Mouse (Mus musculus): ENCODE results near the gene Art3. TPM values are rescaled to one million over a fixed set of nuclear protein-coding genes. Genes with fewer than 3 reads are reported as not detected.

Gene Art3
- polyA plus RNA-seq, 1 experiment from 2014 or later = 65.5 TPM

DNA sequence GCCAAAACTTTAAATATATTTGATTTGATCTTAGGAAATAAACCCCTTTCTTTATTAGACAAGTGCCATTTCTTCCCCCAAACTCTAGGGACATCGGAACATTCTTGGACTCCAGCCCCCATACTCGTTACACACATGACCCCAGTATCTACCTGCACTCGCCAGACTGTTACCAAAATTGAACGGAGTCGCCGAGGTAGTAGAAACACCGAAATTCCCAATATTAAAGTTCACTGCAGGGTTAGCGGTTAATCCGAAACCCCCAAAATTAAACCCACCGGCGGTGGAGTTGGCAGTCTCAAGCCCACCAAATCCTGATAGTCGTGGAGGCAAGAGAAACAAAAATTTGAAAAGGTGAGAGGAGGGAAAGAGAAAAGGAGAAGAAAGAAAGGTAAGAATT, 102.4 kb downstream of the Art3 start:
- H3K27ac ChIP-seq = peak overlapping the region; percentile 91; the same call in 1 of the 2 replicates
- under 1% methylated on average over 12 of the region's 12 CpGs for WGBS

DNA sequence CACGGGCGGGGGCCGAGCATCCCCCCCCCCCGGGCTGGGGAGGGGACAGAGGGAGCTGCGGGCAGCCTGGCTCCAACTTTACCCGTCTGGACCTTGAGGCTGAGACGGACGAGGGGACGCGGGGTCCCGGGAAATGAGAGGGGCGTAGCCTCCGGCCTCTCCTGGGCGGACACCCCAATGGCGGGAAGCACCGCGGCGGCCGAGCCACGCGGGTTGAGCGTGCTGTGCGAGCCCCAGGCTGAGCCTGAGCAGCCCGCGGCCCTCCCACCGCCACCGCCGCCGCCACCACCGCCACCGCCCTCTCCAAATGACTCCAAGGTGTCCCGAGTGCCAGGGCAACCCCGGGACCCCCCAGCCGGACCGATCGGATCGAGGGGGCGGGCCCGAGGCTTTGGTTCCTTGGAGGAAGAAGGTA, 103.0 kb downstream of the Art3 start:
- Histone ChIP-seq H3K27me3 (no peaks in the 10 kb centered on the region), H3K27ac (peak overlapping the region; percentile 91), H3K36me3 (peaks cover 3% of the 10 kb centered on the region; the same call in 1 of the 2 replicates), H3K4me3 (peak overlapping the region; percentile 98), H3K4me1 (replicated peaks) (peaks cover 15% of the 10 kb centered on the region), H3K9me3 (replicated peaks) (no peaks in the 10 kb centered on the region), H3K9ac (peak overlapping the region; percentile 97), H3K4me2 (peak overlapping the region; percentile 85)
- ATAC-seq (replicated peaks; ENCODE audit: insufficient number of reproducible peaks, insufficient read depth, low FRiP score, low read depth) = peak; percentile 65
- 0% methylated on average over 39 of the region's 39 CpGs for WGBS

More for the DNA sequence above, 102.4 kb downstream of the Art3 start:
- Histone ChIP-seq H3K36me3 (peaks cover 5% of the 10 kb centered on the region; the same call in 1 of the 2 replicates), H3K4me2 (peak overlapping the region; percentile 85), H3K4me3 (peak overlapping the region; percentile 98), H3K9me3 (replicated peaks) (no peaks in the 10 kb centered on the region), H3K4me1 (replicated peaks) (peaks cover 15% of the 10 kb centered on the region), H3K9ac (peak overlapping the region; percentile 97), H3K27me3 (no peaks in the 10 kb centered on the region)
- no peak for ATAC-seq (replicated peaks; ENCODE audit: insufficient number of reproducible peaks, insufficient read depth, low FRiP score, low read depth)

DNA sequence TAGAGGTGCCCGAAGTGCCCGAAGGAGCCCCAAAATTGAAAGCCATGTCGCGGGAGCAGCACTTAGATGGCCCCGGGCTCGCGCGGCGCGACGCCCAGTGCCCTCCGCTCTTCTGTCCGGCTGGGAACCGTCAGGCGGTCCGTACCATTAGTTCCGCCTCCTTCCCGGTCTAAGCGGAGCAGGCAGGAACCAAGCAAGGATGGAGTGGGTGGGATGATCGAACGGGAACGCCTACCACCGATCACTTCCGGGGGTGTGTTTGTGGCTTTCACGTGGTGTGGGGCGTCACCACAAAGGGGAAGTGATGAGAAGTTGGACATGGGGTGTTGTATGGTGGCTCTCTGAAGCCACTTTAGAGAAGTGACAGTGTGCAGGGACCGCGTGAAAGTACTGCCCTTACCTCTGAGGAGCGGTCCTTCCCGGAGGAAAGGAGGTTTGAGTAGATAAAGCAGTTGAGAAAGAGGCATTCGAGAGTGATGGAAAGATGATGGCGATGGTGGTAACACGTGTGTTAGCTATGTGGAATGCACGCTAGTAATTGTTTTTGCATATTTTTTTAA, 103.5 kb downstream of the Art3 start, which contains the start of gene Nup54:
Gene Nup54, minus strand, starts transcription at position 195 of the 560 bp plus-strand sequence.
- Histone ChIP-seq H3K27me3 (no peaks in the 10 kb centered on the region), H3K4me1 (replicated peaks) (peaks cover 15% of the 10 kb centered on the region), H3K27ac (peak within 1 kb of the TSS; percentile 91), H3K36me3 (peaks cover 2% of the 10 kb centered on the region; the same call in 1 of the 2 replicates), H3K9me3 (replicated peaks) (no peaks in the 10 kb centered on the region), H3K4me2 (peak within 1 kb of the TSS; percentile 85), H3K9ac (peak within 1 kb of the TSS; percentile 97), H3K4me3 (peak within 1 kb of the TSS; percentile 98)
- peak; percentile 99 for ATAC-seq (replicated peaks; ENCODE audit: insufficient number of reproducible peaks, insufficient read depth, low FRiP score, low read depth)
- WGBS = under 1% methylated on average over 34 of the region's 34 CpGs

DNA sequence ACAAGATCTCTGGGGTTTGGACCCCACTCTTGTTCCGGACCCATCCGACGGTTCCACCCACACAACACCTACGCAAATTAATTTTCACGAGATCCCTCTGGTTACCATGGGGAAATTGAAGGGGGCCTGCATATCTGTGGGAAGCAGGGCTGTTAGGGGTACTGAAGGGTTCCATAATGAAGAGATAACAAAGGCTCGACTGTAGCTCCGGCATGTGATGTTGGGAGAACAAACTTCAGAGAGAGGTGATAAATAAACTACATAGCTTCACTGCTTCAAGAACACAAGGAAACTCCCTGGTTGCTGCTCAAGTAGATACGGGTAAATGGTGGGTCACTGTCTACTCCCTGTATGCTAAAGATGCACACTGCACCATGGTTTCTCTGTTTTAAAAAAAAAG, 106.9 kb downstream of the Art3 start:
- 74% methylated on average over 8 of the region's 8 CpGs for WGBS
- H3K4me1 ChIP-seq (replicated peaks) = peaks cover 22% of the 10 kb centered on the region
- no peaks in the 10 kb centered on the region for H3K9me3 ChIP-seq (replicated peaks)

DNA sequence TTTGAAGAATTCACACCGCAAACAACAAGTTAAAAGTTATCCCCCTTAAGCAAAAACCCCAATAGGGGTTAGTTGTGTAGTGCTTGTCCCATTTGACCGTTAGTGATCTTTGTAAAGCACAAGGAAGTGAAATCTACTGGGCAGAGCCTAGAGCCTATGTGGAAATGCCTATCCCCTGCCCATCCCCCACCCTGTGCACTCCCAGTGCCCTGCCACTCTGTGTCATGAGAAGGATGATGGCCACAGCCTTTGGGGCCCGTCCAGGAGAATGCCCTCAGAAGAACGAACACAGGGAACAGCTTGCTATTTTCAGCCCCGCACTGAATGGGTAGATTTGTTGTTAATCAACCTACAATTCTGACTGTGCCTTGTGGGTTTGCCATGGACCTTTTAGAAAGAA, 109.9 kb downstream of the Art3 start:
- ATAC-seq (replicated peaks; ENCODE audit: insufficient number of reproducible peaks, insufficient read depth, low FRiP score, low read depth) = 0 out of 2 replicates have a peak, but pooled peaks have one; percentile 38
- Histone ChIP-seq H3K4me2 (no peak overlapping the region), H3K9ac (no peak overlapping the region), H3K9me3 (replicated peaks) (no peaks in the 10 kb centered on the region), H3K27ac (peak overlapping the region; percentile 66), H3K36me3 (peaks cover 19% of the 10 kb centered on the region), H3K27me3 (no peaks in the 10 kb centered on the region), H3K4me3 (no peak overlapping the region), H3K4me1 (replicated peaks) (peaks cover 12% of the 10 kb centered on the region)
- 36% methylated on average over 5 of the region's 5 CpGs for WGBS

More for the DNA sequence above, 106.9 kb downstream of the Art3 start:
- H3K9ac ChIP-seq = no peak overlapping the region
- no peak overlapping the region for H3K4me2 ChIP-seq
- ATAC-seq (replicated peaks; ENCODE audit: insufficient number of reproducible peaks, insufficient read depth, low FRiP score, low read depth) = no peak
- H3K36me3 ChIP-seq = peaks cover under 1% of the 10 kb centered on the region; the same call in 1 of the 2 replicates
- no peak overlapping the region for H3K27ac ChIP-seq
- no peak overlapping the region for H3K4me3 ChIP-seq
- H3K27me3 ChIP-seq = no peaks in the 10 kb centered on the region

DNA sequence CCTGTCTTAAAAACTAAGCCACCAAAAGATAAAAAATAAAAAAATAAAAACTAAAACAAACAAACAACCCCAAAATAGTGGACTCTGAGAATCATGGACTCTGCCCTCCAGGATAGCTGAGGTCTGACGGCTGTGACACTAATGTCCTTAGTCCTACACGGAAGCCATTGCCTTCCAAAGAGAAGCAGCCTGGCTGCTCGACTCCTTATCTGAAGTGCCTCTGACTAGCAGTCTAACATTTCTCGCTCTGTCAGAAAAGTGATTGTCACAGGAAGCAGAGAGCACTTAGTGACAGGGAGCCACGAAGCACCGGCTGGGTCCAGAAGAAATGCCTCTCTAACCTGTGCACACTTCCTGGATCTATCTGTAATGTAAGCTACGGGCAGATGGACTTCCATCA, 111.3 kb downstream of the Art3 start:
- no peak overlapping the region for H3K9ac ChIP-seq
- WGBS = 24% methylated on average over 7 of the region's 7 CpGs
- peak overlapping the region; percentile 71 for H3K27ac ChIP-seq
- no peaks in the 10 kb centered on the region for H3K9me3 ChIP-seq (replicated peaks)
- peaks cover 33% of the 10 kb centered on the region for H3K36me3 ChIP-seq
- no peaks in the 10 kb centered on the region for H3K27me3 ChIP-seq
- peaks cover 12% of the 10 kb centered on the region for H3K4me1 ChIP-seq (replicated peaks)
- ATAC-seq (replicated peaks; ENCODE audit: insufficient number of reproducible peaks, insufficient read depth, low FRiP score, low read depth) = peak; percentile 56; the same call in 1 of the 2 replicates
- peak overlapping the region; percentile 26; the same call in 1 of the 2 replicates for H3K4me2 ChIP-seq
- H3K4me3 ChIP-seq = no peak overlapping the region

DNA sequence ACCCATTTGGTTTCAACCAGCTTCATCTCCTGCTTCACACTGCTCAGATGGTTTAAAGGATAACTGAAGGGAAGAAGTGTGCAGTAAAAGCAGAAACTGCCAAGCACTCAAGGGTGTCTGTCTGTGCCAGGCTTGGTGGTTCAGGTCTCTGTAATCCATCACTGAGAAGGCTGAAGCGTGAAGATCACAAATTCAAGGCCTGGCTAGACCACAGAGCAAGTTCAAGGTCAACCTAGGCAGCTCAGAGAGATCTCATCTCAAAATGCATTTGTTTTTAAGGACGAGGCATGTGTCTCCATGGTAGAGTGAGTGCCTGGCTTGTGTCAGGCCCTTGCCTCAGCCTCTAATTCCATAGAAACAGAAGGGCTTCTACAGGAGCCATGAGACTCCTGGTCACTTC, 113.4 kb downstream of the Art3 start:
- peaks cover 15% of the 10 kb centered on the region for H3K4me1 ChIP-seq (replicated peaks)
- H3K27me3 ChIP-seq = no peaks in the 10 kb centered on the region
- H3K9ac ChIP-seq = no peak overlapping the region
- no peak overlapping the region for H3K4me2 ChIP-seq
- no peak for ATAC-seq (replicated peaks; ENCODE audit: insufficient number of reproducible peaks, insufficient read depth, low FRiP score, low read depth)
- peaks cover 43% of the 10 kb centered on the region for H3K36me3 ChIP-seq
- H3K4me3 ChIP-seq = no peak overlapping the region
- H3K9me3 ChIP-seq (replicated peaks) = no peaks in the 10 kb centered on the region
- WGBS = 65% methylated on average over 2 of the region's 2 CpGs
- H3K27ac ChIP-seq = no peak overlapping the region

DNA sequence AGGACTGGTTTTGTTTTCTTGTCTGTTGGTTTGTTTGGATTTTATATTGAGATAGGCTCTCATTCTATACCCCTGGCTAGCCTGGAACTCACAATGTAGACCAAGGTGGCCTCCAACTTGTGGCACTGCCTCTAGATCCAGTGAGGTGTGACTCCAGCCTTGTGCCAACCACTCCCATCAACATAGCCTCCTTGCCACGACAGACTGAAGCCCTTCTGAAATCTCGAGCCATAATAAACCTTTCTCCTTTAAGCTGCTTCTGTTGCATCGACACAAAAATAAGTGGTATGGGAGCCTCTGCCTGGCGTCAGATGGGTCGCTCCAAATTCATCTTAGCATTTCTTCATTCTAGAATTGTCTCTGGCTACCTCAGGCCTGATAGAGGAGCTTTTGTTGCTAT, 115.1 kb downstream of the Art3 start:
- 89% methylated on average over 5 of the region's 5 CpGs for WGBS
- Histone ChIP-seq H3K9me3 (replicated peaks) (no peaks in the 10 kb centered on the region), H3K9ac (no peak overlapping the region), H3K4me2 (no peak overlapping the region), H3K27me3 (no peaks in the 10 kb centered on the region), H3K4me3 (no peak overlapping the region), H3K4me1 (replicated peaks) (peaks cover 9% of the 10 kb centered on the region), H3K27ac (no peak overlapping the region), H3K36me3 (peaks cover 58% of the 10 kb centered on the region)
- ATAC-seq (replicated peaks; ENCODE audit: insufficient number of reproducible peaks, insufficient read depth, low FRiP score, low read depth) = no peak

DNA sequence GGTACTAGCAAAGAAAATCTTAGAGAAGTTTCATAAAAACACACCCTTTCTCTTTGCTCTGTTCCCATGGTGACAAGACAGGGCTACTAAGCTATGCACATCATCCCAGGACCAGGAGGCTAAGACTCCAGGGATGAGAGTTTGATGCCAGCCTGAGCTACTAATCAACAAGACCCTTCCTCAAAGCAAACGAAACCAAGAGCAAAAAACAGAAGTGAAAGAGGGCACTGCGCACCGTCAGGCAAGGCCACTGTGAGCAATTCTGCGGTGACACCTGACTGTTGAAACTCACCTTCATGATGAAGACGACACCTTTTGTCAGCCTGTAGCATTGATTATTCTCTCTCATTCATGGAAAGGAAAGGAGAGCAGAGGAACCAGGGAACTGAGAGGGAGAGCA, 121.2 kb downstream of the Art3 start:
- H3K4me3 ChIP-seq = no peak overlapping the region
- H3K4me2 ChIP-seq = no peak overlapping the region
- H3K27me3 ChIP-seq = no peaks in the 10 kb centered on the region
- H3K36me3 ChIP-seq = peaks cover 49% of the 10 kb centered on the region
- H3K9ac ChIP-seq = no peak overlapping the region
- H3K4me1 ChIP-seq (replicated peaks) = peaks cover 19% of the 10 kb centered on the region
- H3K9me3 ChIP-seq (replicated peaks) = no peaks in the 10 kb centered on the region
- H3K27ac ChIP-seq = no peak overlapping the region
- WGBS = 90% methylated on average over 5 of the region's 5 CpGs
- ATAC-seq (replicated peaks; ENCODE audit: insufficient number of reproducible peaks, insufficient read depth, low FRiP score, low read depth) = no peak

DNA sequence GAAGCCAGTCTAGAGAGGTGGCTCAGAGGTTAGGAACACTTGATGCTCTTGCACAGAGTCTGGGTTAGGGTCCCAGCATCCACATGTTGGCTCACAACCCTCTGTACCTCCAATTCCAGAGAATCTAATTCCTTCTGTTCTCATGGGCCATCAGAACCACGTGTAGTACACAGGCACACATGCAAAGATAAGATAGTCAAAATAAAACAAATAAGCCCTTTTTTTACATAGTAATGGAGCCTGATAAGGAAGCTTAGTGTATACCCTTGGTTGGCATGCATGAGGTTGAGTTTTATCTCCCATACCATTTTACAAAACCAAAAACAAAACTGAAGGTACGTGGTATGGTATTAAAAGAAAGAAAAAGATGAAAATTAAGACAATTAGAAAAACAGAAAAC, 125.8 kb downstream of the Art3 start:
- WGBS = 70% methylated on average over 2 of the region's 2 CpGs
- peaks cover 30% of the 10 kb centered on the region; the same call in 1 of the 2 replicates for H3K36me3 ChIP-seq

DNA sequence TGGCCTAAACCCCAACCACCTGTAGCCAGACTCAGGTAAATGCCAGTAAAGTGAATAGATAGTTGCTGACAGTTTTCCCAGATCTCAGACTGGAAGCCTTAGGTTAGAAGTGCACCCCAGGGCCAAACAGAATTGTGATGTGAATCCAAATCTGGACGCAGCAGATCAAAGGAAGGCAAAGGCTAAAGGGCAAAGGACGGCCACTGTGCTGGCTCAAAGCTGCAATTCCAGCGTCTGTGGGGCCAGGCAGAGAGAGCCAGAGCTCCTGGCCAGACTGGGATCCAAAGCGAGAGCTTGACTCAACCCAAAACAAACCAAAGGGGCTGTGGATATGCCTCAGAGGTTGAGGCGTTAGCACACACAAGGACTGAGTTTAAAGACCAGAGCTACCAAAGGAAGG, 127.1 kb downstream of the Art3 start:
- H3K36me3 ChIP-seq = peaks cover 23% of the 10 kb centered on the region; the same call in 1 of the 2 replicates
- H3K9me3 ChIP-seq (replicated peaks) = no peaks in the 10 kb centered on the region
- H3K9ac ChIP-seq = no peak overlapping the region
- no peak overlapping the region for H3K27ac ChIP-seq
- H3K4me1 ChIP-seq (replicated peaks) = peaks cover 16% of the 10 kb centered on the region
- 63% methylated on average over 5 of the region's 5 CpGs for WGBS
- H3K4me3 ChIP-seq = no peak overlapping the region
- H3K4me2 ChIP-seq = no peak overlapping the region
- no peaks in the 10 kb centered on the region for H3K27me3 ChIP-seq
- ATAC-seq (replicated peaks; ENCODE audit: insufficient number of reproducible peaks, insufficient read depth, low FRiP score, low read depth) = no peak

More for the DNA sequence above, 125.8 kb downstream of the Art3 start:
- H3K9ac ChIP-seq = no peak overlapping the region
- H3K4me1 ChIP-seq (replicated peaks) = peaks cover 16% of the 10 kb centered on the region
- ATAC-seq (replicated peaks; ENCODE audit: insufficient number of reproducible peaks, insufficient read depth, low FRiP score, low read depth) = no peak
- no peaks in the 10 kb centered on the region for H3K9me3 ChIP-seq (replicated peaks)
- H3K4me3 ChIP-seq = no peak overlapping the region
- H3K27me3 ChIP-seq = no peaks in the 10 kb centered on the region
- H3K4me2 ChIP-seq = no peak overlapping the region
- no peak overlapping the region for H3K27ac ChIP-seq

DNA sequence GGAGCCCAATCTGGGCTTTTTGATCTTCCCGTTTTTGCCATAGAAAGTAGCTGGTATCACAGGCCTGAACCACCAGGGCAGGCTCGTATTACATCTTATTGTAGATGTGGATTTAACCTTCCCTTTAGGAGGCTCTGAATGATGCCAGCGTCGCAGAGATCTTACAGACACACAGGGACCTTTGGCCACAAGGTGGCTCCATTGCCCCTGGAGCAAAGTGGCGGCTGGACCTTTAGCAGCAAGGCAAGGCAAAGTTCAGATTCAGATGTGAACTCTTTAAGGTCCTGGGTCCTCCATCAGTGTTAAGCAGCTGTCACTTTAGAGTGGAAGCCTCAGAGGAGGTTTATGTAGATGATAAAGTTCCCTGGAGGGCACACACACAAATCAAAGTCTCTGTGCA, 129.7 kb downstream of the Art3 start:
- Histone ChIP-seq H3K36me3 (peaks cover 15% of the 10 kb centered on the region; the same call in 1 of the 2 replicates), H3K9ac (no peak overlapping the region), H3K4me3 (no peak overlapping the region), H3K9me3 (replicated peaks) (no peaks in the 10 kb centered on the region), H3K27ac (no peak overlapping the region), H3K27me3 (no peaks in the 10 kb centered on the region), H3K4me2 (no peak overlapping the region), H3K4me1 (replicated peaks) (peaks cover 5% of the 10 kb centered on the region; the same call in 1 of the 2 replicates)
- ATAC-seq (replicated peaks; ENCODE audit: insufficient number of reproducible peaks, insufficient read depth, low FRiP score, low read depth) = no peak
- 17% methylated on average over 5 of the region's 5 CpGs for WGBS

Measured in heart, embryonic 15.5 days (tissue).